Mouse (Mus musculus) heart, embryonic 12.5 days (tissue): ENCODE measurements around the gene Ldlrad2. TPM values are rescaled to one million over a fixed set of nuclear protein-coding genes. Genes with fewer than 3 reads are reported as not detected.
A peak's percentile ranks its signal among the peaks of the same experiment; 100 is the strongest.
"Not testable (repeated sequence)": the region's sequence is repeated elsewhere in the genome, so short reads cannot be mapped to it uniquely, and the experiment has no call there.

Experiments
- ATAC-seq: fragments of 200-750 bp; cut with Nextera tagmentation; 2 replicates; pipeline ENCODE4 v1.8.0; 2017; ENCODE audit warnings: moderate TSS enrichment, moderate library complexity; ENCODE audit not compliant: insufficient number of reproducible peaks, low FRiP score
- H3K27ac ChIP-seq: fragments of 300-500 bp; sonication (generic); 2 replicates; pipeline ENCODE4 v1.5.1; 2016; ENCODE audit warnings: mild to moderate bottlenecking, moderate library complexity; ENCODE audit not compliant: poor library complexity, severe bottlenecking
- H3K27me3 ChIP-seq: fragments of 300-500 bp; sonication (generic); replicated peaks from 2 replicates; pipeline ENCODE4 v1.6.1; 2016; ENCODE audit warnings: mild to moderate bottlenecking, moderate library complexity
- H3K36me3 ChIP-seq: fragments of 300-500 bp; sonication (generic); 2 replicates; pipeline ENCODE4 v1.6.1; 2016; ENCODE audit warnings: mild to moderate bottlenecking, moderate library complexity
- H3K4me1 ChIP-seq: fragments of 300-500 bp; sonication (generic); replicated peaks from 2 replicates; pipeline ENCODE4 v1.6.1; 2016; ENCODE audit warnings: mild to moderate bottlenecking
- H3K4me2 ChIP-seq: fragments of 300-500 bp; sonication (generic); 2 replicates; pipeline ENCODE4 v1.6.1; 2016; ENCODE audit warnings: mild to moderate bottlenecking, moderate library complexity
- H3K4me3 ChIP-seq: fragments of 300-500 bp; sonication (generic); 2 replicates; pipeline ENCODE4 v1.5.1; 2016; ENCODE audit warnings: mild to moderate bottlenecking
- H3K9ac ChIP-seq: fragments of 300-500 bp; sonication (generic); 2 replicates; pipeline ENCODE4 v1.6.1; 2016; ENCODE audit warnings: mild to moderate bottlenecking, moderate library complexity
- H3K9me3 ChIP-seq: fragments of 300-500 bp; sonication (generic); replicated peaks from 2 replicates; pipeline ENCODE4 v1.6.1; 2016; ENCODE audit warnings: mild to moderate bottlenecking, moderate library complexity
- WGBS: fragments of 180-500 bp; shearing (Covaris S2); methylation state at CpG from one replicate; pipeline ENCODE4 v1.1.7; 2016; 5-methylcytosine and 5-hydroxymethylcytosine counted together
- polyA plus RNA-seq: library from polyadenylated mRNA; unstranded; fragments of >200 nt; fragmentation: Nextera tagmentation; extraction: Ambion mirVana; gene quantifications from 2 replicates; pipeline ENCODE4 v1.2.1, GENCODE M21; 2016

The Ldlrad2 gene
- polyA plus RNA-seq, 1 experiment from 2014 or later: not detected

GRCm38 (mm10) chr4:137593601-137594495 is 19.5 kb upstream of the Ldlrad2 start, which contains the start of gene Usp48:
Gene Usp48 (plus strand): TSS chr4:137593755.
- ATAC-seq: peak; percentile 93
- WGBS: under 1% methylated on average over 92 of the region's 92 CpGs

GRCm38 (mm10) chr4:137590961-137591360 is 16.6 kb upstream of the Ldlrad2 start:
- Histone ChIP-seq H3K4me1 (peaks cover 12% of the 10 kb centered on the region), H3K4me2 (no peak overlapping the region), H3K9me3 (no peaks in the 10 kb centered on the region), H3K27me3 (peaks cover 11% of the 10 kb centered on the region), H3K4me3 (no peak overlapping the region), H3K9ac (no peak overlapping the region), H3K27ac (no peak overlapping the region), H3K36me3 (no peaks in the 10 kb centered on the region)
- ATAC-seq: no peak
- 88% methylated on average over 4 of the region's 4 CpGs for WGBS

More at GRCm38 (mm10) chr4:137593601-137594495, 19.5 kb upstream of the Ldlrad2 start, which contains the start of gene Usp48:
- H3K36me3 ChIP-seq: 0 out of 2 replicates have a peak, but pooled peaks cover 3% of the 10 kb centered on the region
- H3K27ac ChIP-seq: peak within 1 kb of the TSS; percentile 99
- peak within 1 kb of the TSS; percentile 96 for H3K9ac ChIP-seq
- H3K9me3 ChIP-seq: no peaks in the 10 kb centered on the region
- peak within 1 kb of the TSS; percentile 92 for H3K4me2 ChIP-seq
- peaks cover 37% of the 10 kb centered on the region for H3K4me1 ChIP-seq
- H3K27me3 ChIP-seq: no peaks in the 10 kb centered on the region
- peak within 1 kb of the TSS; percentile 85 for H3K4me3 ChIP-seq

- H3K27ac ChIP-seq: no peak overlapping the region
- no peaks in the 10 kb centered on the region for H3K4me1 ChIP-seq
- H3K9ac ChIP-seq: no peak overlapping the region
- H3K9me3 ChIP-seq: no peaks in the 10 kb centered on the region
- no peaks in the 10 kb centered on the region for H3K36me3 ChIP-seq
- H3K4me2 ChIP-seq: no peak overlapping the region
- peaks cover 11% of the 10 kb centered on the region for H3K27me3 ChIP-seq
- H3K4me3 ChIP-seq: no peak overlapping the region
- ATAC-seq: no peak
- 79% methylated on average over 3 of the region's 3 CpGs for WGBS
Measured at GRCm38 (mm10) chr4:137589586-137589985, 15.2 kb upstream of the Ldlrad2 start.

- H3K4me3 ChIP-seq, H3K4me1 ChIP-seq, H3K9me3 ChIP-seq, H3K4me2 ChIP-seq, H3K36me3 ChIP-seq, H3K9ac ChIP-seq, H3K27ac ChIP-seq, ATAC-seq: not testable (repeated sequence)
- WGBS: 78% methylated on average over 2 of the region's 3 CpGs
- H3K27me3 ChIP-seq: peaks cover 11% of the 10 kb centered on the region
Measured at GRCm38 (mm10) chr4:137589095-137589494, 14.7 kb upstream of the Ldlrad2 start.

- Histone ChIP-seq H3K36me3 (no peaks in the 10 kb centered on the region), H3K4me3 (no peak overlapping the region), H3K9me3 (no peaks in the 10 kb centered on the region), H3K27me3 (peaks cover 25% of the 10 kb centered on the region), H3K4me1 (0 out of 2 replicates have a peak, but pooled peaks cover 5% of the 10 kb centered on the region), H3K9ac (no peak overlapping the region), H3K27ac (no peak overlapping the region), H3K4me2 (no peak overlapping the region)
- ATAC-seq: no peak; the same call in 1 of the 2 replicates
- WGBS: 38% methylated on average over 3 of the region's 3 CpGs
Measured at GRCm38 (mm10) chr4:137581815-137582214, 7.4 kb upstream of the Ldlrad2 start.

- H3K4me2 ChIP-seq: no peak overlapping the region
- peaks cover 22% of the 10 kb centered on the region for H3K27me3 ChIP-seq
- no peak for ATAC-seq
- 0 out of 2 replicates have a peak, but pooled peaks cover 5% of the 10 kb centered on the region for H3K4me1 ChIP-seq
- no peaks in the 10 kb centered on the region for H3K9me3 ChIP-seq
- no peak overlapping the region for H3K27ac ChIP-seq
- H3K4me3 ChIP-seq: no peak overlapping the region
- WGBS: 62% methylated on average over 2 of the region's 2 CpGs
- no peaks in the 10 kb centered on the region for H3K36me3 ChIP-seq
- H3K9ac ChIP-seq: no peak overlapping the region
Measured at GRCm38 (mm10) chr4:137580299-137580698, 5.9 kb upstream of the Ldlrad2 start.

- Histone ChIP-seq H3K9ac (no peak overlapping the region), H3K27ac (no peak overlapping the region), H3K4me3 (no peak overlapping the region), H3K36me3 (no peaks in the 10 kb centered on the region), H3K27me3 (peaks cover 22% of the 10 kb centered on the region), H3K4me2 (no peak overlapping the region), H3K9me3 (no peaks in the 10 kb centered on the region), H3K4me1 (0 out of 2 replicates have a peak, but pooled peaks cover 5% of the 10 kb centered on the region)
- WGBS: 32% methylated on average over 4 of the region's 4 CpGs
- no peak for ATAC-seq
Measured at GRCm38 (mm10) chr4:137579789-137580188, 5.4 kb upstream of the Ldlrad2 start.

- peak overlapping the region; percentile 58 for H3K9ac ChIP-seq
- peaks cover 3% of the 10 kb centered on the region for H3K36me3 ChIP-seq
- H3K4me1 ChIP-seq: 0 out of 2 replicates have a peak, but pooled peaks cover 5% of the 10 kb centered on the region
- no peak overlapping the region for H3K27ac ChIP-seq
- H3K4me3 ChIP-seq: peak overlapping the region; percentile 33
- peak overlapping the region; percentile 71 for H3K4me2 ChIP-seq
- 5% methylated on average over 39 of the region's 39 CpGs for WGBS
- 0 out of 2 replicates have a peak, but pooled peaks have one; percentile 16 for ATAC-seq
- H3K27me3 ChIP-seq: peaks cover 22% of the 10 kb centered on the region
- H3K9me3 ChIP-seq: no peaks in the 10 kb centered on the region
Measured at GRCm38 (mm10) chr4:137578181-137578845, 3.9 kb upstream of the Ldlrad2 start.

- Histone ChIP-seq H3K27ac (no peak overlapping the region), H3K4me1 (0 out of 2 replicates have a peak, but pooled peaks cover 5% of the 10 kb centered on the region), H3K4me3 (no peak overlapping the region), H3K4me2 (no peak overlapping the region), H3K27me3 (peaks cover 22% of the 10 kb centered on the region), H3K9me3 (no peaks in the 10 kb centered on the region), H3K9ac (no peak overlapping the region), H3K36me3 (peaks cover 7% of the 10 kb centered on the region)
- ATAC-seq: no peak
- 92% methylated on average over 12 of the region's 12 CpGs for WGBS
Measured at GRCm38 (mm10) chr4:137577486-137577885, 3.1 kb upstream of the Ldlrad2 start.

- Histone ChIP-seq H3K27me3 (no peaks in the 10 kb centered on the region), H3K4me2 (no peak overlapping the region), H3K36me3 (peaks cover 79% of the 10 kb centered on the region), H3K4me3 (no peak overlapping the region), H3K9ac (no peak overlapping the region), H3K9me3 (no peaks in the 10 kb centered on the region), H3K4me1 (no peaks in the 10 kb centered on the region), H3K27ac (no peak overlapping the region)
- ATAC-seq: peak; percentile 34; the same call in 1 of the 2 replicates
- 73% methylated on average over 9 of the region's 9 CpGs for WGBS
Measured at GRCm38 (mm10) chr4:137569873-137570272, 4.5 kb downstream of the Ldlrad2 start.

- H3K36me3 ChIP-seq: peaks cover 97% of the 10 kb centered on the region
- no peaks in the 10 kb centered on the region for H3K4me1 ChIP-seq
- no peaks in the 10 kb centered on the region for H3K27me3 ChIP-seq
- no peak overlapping the region for H3K9ac ChIP-seq
- WGBS: 88% methylated on average over 16 of the region's 16 CpGs
- H3K27ac ChIP-seq: no peak overlapping the region
- no peak overlapping the region for H3K4me2 ChIP-seq
- ATAC-seq: no peak
- H3K4me3 ChIP-seq: no peak overlapping the region
- H3K9me3 ChIP-seq: no peaks in the 10 kb centered on the region
Measured at GRCm38 (mm10) chr4:137556673-137557210, 17.6 kb downstream of the Ldlrad2 start.
